Mouse (Mus musculus) MEL-GATA-1-ER (cell line): Measurements from ENCODE around the gene Smad3.
A peak's percentile ranks its signal among the peaks of the same experiment; 100 is the strongest.

Source experiments
- DNase-seq: peaks from one replicate; pipeline ENCODE4 v3.0.0-alpha.2; 2012; ENCODE audit warnings: low read depth; ENCODE audit errors: extremely low read depth

Smad3 gene

DNA sequence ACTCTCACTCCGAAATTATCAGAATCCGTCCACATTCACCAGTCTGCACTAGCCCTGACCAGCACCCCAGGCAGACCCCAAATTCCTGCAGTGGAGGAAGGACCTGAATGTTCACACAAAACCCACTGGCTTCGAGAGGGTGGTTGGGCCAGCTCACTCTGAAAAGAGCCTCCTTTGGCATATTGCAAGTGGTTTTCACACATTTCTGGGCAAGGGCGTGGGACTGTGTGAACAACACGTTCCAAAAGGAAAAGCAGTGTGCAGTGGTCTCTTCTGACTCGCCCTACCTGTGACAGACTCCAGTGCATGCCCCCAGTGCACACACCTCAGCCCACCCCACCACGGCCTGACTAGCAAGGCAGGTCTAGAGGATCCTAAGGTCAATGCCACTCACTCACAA is 35.4 kb downstream of the Smad3 start:
- DNase-seq: no peak

GRCm38 (mm10) chr9:63721573-63722275 is 36.1 kb downstream of the Smad3 start:
- peak; percentile 88 for DNase-seq

- DNase-seq: no peak
Observed at GRCm38 (mm10) chr9:63720715-63721114, 37.1 kb downstream of the Smad3 start.

GRCm38 (mm10) chr9:63719770-63720440 is 37.9 kb downstream of the Smad3 start:
- no peak for DNase-seq

DNA sequence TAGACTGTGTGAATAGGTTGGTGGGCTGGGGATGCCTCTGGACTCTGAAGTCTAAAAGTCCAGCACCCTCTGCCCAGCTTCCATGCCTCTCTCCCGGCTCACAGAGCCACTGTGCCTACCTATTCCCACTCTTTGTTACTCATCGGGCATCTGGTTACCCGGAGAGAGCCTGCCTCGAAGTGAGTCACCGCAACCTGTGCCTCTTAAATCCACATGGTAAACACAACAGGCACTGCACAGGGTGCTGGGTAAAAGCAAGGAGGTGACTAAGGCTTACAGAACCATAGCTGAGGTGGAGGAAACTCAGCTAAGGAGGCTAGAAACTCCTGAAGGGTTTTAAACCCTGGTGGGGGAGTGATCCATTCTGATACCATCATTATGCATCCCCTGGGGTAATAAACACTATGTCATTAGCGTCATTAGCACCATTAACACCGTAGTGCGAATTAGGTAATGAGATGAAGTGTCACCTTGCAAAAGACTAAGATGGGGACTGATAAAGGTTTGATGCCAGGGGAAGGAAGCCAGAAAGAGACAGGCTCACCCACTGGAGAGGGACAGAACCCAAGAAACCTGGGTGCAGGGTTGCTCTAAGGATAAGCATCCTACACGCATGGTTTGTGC is 38.9 kb downstream of the Smad3 start:
- no peak for DNase-seq

- DNase-seq: no peak
Observed at GRCm38 (mm10) chr9:63718170-63718569, 39.6 kb downstream of the Smad3 start.

GRCm38 (mm10) chr9:63717474-63718005 is 40.3 kb downstream of the Smad3 start:
- DNase-seq: no peak

- DNase-seq: no peak
Observed at GRCm38 (mm10) chr9:63716150-63717138, 41.4 kb downstream of the Smad3 start.

- no peak for DNase-seq
Observed at GRCm38 (mm10) chr9:63714572-63714971, 43.2 kb downstream of the Smad3 start.

- DNase-seq: no peak
Observed at GRCm38 (mm10) chr9:63712838-63713237, 45.0 kb downstream of the Smad3 start.

GRCm38 (mm10) chr9:63711580-63712230 is 46.1 kb downstream of the Smad3 start:
- no peak for DNase-seq

DNA sequence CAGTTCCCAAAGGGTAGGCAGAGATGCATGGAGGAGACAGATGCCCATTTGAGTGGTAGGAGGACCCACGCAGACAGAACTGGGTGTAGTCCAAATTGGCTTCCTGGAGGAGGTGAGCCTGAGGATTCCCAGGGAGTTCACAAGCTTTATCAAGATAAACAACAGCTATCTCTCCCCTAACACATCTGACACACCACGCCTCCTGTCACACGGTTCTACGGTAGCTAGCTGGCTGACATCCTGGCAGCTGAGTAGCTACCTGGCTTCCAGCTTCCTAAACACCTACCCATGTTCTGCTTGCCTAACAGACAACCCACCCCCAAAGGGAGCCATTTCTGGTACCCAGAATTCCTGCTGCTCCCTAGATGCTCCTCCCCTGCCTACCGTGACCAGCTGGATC is 47.9 kb downstream of the Smad3 start:
- DNase-seq: no peak

DNA sequence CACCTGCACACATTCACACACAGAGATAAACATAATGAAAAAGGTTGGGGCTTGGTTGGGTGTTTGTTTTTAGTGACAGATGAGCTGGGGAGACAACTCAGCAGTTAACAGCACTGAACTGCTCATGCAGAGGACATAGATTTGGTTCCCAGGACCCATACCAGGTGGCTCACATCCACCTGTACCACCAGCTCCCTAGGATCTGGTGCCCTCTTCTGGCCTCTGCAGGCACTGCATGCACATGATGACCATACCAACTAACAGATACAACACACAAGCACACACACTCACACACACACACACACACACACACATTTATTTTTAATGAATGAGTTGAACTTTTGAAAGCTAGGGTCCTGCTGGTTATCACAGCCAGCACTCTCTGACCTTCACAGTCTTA is 48.5 kb downstream of the Smad3 start:
- DNase-seq: no peak

DNA sequence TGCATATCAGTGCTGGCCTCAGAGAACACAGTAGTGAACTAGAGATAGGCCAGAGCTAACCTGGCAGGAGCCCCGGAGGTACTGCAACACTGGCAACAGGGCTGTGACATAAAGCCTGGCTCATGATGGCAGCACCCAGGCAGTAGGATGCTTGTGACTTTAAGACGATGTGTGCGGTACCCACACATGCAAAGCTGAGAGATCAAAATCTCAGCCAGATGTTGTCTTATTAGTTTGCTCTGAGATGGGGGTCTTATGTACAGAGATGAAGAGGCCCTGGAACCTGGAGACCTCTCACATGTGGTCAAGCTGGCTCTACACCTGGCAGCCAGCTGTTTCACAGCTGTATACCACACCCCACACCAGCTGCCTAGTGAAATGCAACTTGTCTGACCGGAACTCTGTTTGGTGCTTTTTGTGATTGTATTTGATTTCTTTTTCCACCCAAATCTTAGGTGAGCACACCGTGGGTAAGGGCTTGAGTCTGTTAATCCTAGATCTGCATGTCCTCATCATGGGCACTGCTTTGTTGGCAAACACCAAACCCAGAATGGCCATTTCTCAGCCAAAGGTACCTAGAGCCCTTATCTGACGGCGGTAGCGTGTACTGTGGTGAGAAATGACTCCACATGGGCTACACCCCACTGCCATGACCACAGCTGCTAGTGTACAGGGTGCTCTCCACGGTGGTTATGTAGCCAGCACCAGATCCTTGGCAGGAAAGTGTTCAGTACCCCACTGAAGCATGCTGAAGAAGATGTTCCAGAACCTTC is 49.8 kb downstream of the Smad3 start:
- no peak for DNase-seq

- DNase-seq: no peak
Observed at GRCm38 (mm10) chr9:63706152-63706733, 51.6 kb downstream of the Smad3 start.

DNA sequence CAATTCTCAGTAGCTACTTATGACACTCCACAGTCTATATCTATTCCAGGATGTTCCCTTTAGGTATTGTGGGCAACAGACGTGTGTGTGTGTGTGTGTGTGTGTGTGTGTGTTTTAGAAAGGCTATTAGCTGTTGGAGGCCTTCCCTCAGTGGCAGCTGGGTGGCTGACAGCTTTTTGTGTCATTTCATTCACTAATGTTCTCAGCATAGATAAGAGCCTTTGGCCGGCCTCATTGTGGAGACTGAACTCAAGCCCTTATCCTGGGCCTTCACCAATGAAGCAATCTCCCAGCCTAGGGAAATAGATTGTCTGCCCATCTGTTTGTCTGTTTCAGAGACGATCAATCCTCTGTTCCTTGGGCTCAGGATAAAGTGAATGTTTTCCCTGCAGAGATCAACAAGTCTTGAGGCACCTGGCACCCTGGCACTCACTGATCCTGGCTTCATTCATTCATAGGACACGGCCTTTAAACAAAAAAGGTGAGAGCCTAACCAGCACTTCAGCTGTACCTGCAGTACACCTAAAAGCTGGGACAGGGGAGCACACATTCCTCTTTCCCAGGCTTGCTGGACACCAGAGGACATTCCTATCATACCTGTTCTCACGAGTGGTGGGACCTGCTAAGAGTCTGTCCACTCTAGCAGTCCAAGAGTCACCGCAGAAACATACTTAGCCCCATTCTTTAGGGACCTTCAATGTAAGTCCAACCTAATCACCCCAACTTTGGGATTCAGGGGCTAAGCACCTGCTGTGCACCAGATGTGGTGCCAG is 52.6 kb downstream of the Smad3 start:
- DNase-seq: no peak

DNA sequence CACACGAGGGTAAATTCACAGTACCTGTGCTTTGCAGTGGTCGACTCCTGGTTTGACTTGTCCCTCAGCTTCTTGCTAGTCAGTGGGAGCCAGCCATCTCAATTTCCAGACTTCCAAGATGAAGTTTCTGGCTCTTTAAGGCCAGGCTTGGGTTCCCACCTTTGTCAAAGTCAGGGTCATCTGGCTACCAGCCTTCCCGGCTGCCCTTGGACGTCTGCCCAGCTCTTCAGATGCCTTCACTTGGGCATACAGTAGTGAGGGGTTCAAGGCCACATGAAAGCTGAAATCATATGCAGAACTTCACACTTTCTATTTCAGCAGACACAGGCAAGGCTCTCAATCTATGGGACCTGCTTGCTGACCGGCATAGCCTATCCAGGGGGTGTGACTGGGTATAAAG is 53.7 kb downstream of the Smad3 start:
- DNase-seq: no peak

DNA sequence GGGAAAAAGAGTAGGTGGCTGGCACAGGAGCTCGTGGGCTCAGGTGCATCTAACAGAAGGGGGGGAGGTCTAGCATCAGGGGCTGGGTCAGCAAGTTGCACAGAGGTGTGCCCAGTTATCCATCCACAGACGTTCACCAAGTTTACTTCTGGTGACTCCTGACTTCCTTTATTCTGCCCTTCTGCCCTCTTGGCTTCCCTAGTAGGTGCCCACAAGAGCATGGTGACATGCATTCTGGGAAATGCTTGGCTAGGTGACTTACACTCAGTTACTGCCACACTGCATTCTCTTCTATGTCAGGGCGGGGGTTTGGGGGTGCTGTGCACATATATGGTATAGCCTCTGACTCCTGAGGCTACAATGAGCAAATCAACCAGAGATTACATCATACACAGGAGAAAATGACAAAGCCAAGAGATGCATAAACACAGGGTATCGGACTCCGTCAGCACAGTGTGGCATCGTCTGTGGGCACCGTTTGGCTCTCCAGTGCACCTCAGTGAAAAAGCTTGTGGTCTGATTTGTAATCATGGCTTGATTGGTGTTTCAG is 54.5 kb downstream of the Smad3 start:
- DNase-seq: no peak
